Mouse (Mus musculus): ENCODE measurements at regions not wholly inside any gene's neighbourhood (a gene's known extent, or its start where the extent isn't known, plus 50 kb on each side); places are given as distances from the start of the nearest gene placed in this dataset.

DNA sequence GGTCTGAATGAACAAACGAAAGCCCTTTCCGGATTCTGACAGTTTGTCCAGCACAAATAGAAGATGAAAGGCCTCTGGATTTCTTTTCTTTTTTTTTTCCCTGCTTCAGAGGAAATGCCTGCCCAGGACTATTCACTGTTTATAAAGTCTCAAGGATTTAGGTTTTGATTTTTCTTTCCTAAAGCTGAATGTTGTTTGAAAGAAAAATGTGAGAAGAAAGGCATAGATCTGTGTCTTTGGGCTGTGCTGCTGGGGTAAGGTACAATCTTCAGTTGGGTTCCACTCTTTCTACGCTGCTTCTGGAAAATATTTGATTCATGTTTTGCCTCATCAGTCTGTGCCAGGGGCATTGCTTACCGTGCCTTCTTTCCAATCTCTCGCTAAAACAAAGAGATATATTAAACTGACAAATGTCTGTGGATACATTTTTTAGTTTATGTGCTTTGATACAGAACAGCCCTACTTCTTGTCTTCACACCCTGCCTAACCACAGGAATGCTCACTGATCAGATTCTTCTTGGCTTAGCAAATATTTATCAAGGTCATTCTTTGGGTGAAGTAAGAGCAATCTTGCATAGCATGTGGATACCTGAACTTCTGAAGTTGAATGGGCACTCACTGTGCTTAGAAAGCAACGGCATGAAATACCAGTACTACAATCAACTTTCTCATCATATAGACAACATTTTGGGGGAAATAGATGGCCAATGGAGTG is 172.5 kb downstream of the Fam198b start:
- Histone ChIP-seq H3K4me2 (ENCODE audit: low read depth, low read length) (no peak overlapping the region), H3K9ac (ENCODE audit: low read length) (no peak overlapping the region), H3K36me3 (ENCODE audit: control insufficient read depth, insufficient read depth) (no peaks in the 10 kb centered on the region), H3K9me3 (replicated peaks; ENCODE audit: control insufficient read depth, low read length) (no peaks in the 10 kb centered on the region), H3K27ac (ENCODE audit: low read length) (peak overlapping the region; percentile 33), H3K27me3 (ENCODE audit: control insufficient read depth, insufficient read depth, low read length) (no peaks in the 10 kb centered on the region), H3K4me1 (ENCODE audit: control insufficient read depth, insufficient read depth, low read length) (peaks cover 17% of the 10 kb centered on the region), H3K4me3 (ENCODE audit: low read length) (no peak overlapping the region)
- no peak for ATAC-seq (replicated peaks; ENCODE audit: extremely low read depth, insufficient read depth, low FRiP score)
- 55% methylated on average over 6 of the region's 6 CpGs for WGBS

DNA sequence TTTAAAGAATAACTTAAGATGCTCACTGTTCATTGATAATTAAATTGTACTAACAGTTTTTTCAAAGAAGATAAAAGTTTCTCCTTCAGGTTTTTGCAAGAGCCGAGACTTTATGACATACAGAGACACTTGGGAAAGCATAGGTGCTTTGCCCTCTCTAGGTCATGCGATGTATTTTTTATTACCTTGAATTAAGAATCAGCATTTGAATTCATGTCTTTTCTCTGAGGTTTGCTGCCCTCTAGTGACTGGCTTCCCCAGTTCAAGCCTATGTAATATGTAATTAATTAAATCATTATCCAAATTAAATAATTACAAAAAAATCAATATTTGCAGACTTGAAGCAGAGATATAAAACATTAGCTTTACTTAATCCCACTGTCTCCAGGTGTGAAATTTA is 174.4 kb downstream of the Fam198b start:
- Histone ChIP-seq H3K27ac (ENCODE audit: low read length) (no peak overlapping the region), H3K4me2 (ENCODE audit: low read depth, low read length) (no peak overlapping the region), H3K36me3 (ENCODE audit: control insufficient read depth, insufficient read depth) (no peaks in the 10 kb centered on the region), H3K4me1 (ENCODE audit: control insufficient read depth, insufficient read depth, low read length) (0 out of 2 replicates have a peak, but pooled peaks cover 3% of the 10 kb centered on the region), H3K9ac (ENCODE audit: low read length) (no peak overlapping the region), H3K4me3 (ENCODE audit: low read length) (no peak overlapping the region), H3K9me3 (replicated peaks; ENCODE audit: control insufficient read depth, low read length) (no peaks in the 10 kb centered on the region), H3K27me3 (ENCODE audit: control insufficient read depth, insufficient read depth, low read length) (no peaks in the 10 kb centered on the region)
- 20% methylated on average over 2 of the region's 2 CpGs for WGBS
- 0 out of 2 replicates have a peak, but pooled peaks have one; percentile 63 for ATAC-seq (replicated peaks; ENCODE audit: extremely low read depth, insufficient read depth, low FRiP score)

DNA sequence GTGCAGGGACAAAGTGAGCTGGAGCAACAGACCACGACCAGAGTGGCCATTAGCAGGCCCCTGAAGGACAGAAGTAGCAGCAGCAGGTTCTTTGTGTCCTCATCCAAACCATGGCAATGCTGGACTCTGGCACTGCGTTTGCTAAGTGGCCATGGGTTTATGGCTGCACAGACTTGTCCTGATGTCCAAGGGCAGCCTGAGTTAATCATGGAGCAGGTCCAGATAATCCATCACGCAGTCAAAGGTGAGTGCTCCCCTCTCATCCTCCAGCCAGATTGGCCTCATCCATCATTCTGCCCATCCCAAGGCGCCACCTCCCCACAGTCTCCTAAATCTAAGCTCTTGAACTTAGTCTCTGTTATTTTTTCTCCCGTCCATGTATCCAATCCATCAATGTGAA is 186.4 kb downstream of the Fam198b start:
- Histone ChIP-seq H3K27me3 (ENCODE audit: control insufficient read depth, insufficient read depth, low read length) (no peaks in the 10 kb centered on the region), H3K9me3 (replicated peaks; ENCODE audit: control insufficient read depth, low read length) (no peaks in the 10 kb centered on the region), H3K4me1 (ENCODE audit: control insufficient read depth, insufficient read depth, low read length) (no peaks in the 10 kb centered on the region), H3K4me2 (ENCODE audit: low read depth, low read length) (no peak overlapping the region), H3K4me3 (ENCODE audit: low read length) (no peak overlapping the region), H3K9ac (ENCODE audit: low read length) (no peak overlapping the region), H3K27ac (ENCODE audit: low read length) (no peak overlapping the region), H3K36me3 (ENCODE audit: control insufficient read depth, insufficient read depth) (no peaks in the 10 kb centered on the region)
- ATAC-seq (replicated peaks; ENCODE audit: extremely low read depth, insufficient read depth, low FRiP score): no peak
- 79% methylated on average over 5 of the region's 5 CpGs for WGBS

DNA sequence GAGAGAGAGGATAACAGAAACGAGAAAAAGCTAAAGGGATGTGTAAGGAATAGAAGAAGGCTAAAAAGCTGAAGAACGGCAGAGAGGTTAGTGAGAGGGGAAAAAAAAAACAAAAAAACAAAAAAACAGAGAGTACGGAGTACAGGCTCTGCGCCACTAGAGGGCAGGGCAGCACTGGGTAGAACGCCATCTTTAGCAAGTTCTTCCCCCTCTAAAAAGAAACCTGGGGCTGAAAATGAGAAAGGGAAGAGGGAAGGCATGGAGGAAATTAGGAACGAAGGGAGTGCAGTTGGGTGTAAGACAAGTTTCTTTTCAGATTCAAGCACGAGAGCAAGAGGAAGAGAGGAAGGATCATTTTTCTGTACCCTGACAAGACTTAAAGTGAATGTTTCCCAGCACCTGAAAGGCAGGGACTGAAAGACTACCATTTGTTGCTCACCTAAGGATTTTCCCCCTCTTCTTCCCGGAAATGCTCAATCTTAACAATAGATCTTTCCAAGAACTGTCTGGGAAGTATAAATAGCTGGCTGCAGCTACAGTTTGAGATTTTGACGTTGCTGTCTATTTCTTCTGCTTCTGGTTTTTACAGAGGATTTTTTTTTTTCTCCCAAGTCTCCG is 195.6 kb downstream of the Fam198b start:
- Histone ChIP-seq H3K9ac (ENCODE audit: low read length) (peak overlapping the region; percentile 24; the same call in 1 of the 2 replicates), H3K27ac (ENCODE audit: low read length) (no peak overlapping the region), H3K9me3 (replicated peaks; ENCODE audit: control insufficient read depth, low read length) (no peaks in the 10 kb centered on the region; the same call in 1 of the 2 replicates), H3K4me3 (ENCODE audit: low read length) (peak overlapping the region; percentile 34), H3K27me3 (ENCODE audit: control insufficient read depth, insufficient read depth, low read length) (no peaks in the 10 kb centered on the region), H3K36me3 (ENCODE audit: control insufficient read depth, insufficient read depth) (no peaks in the 10 kb centered on the region), H3K4me1 (ENCODE audit: control insufficient read depth, insufficient read depth, low read length) (no peaks in the 10 kb centered on the region), H3K4me2 (ENCODE audit: low read depth, low read length) (peak overlapping the region; percentile 57)
- 10% methylated on average over 10 of the region's 10 CpGs for WGBS
- ATAC-seq (replicated peaks; ENCODE audit: extremely low read depth, insufficient read depth, low FRiP score): no peak

DNA sequence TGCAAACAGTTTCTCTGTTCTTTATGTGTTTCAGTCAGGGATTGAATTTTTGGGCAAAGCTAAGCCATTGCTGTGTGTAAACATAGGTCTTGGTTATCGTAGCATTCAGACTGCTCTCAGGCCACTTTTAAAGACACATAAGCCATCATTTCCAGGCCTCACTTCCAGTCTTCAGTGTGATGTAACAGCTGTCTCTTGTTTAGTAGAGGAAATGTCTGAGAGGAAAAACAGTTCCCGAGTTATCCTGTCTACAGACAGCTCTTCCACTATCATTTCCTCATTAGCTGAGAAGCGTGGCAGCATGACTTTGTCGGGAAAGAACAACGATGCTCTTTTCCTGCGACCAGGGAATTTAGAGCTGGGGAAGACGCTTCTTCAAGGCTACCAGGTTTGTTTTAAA is 196.9 kb downstream of the Fam198b start:
- Histone ChIP-seq H3K9ac (ENCODE audit: low read length) (no peak overlapping the region), H3K9me3 (replicated peaks; ENCODE audit: control insufficient read depth, low read length) (no peaks in the 10 kb centered on the region; the same call in 1 of the 2 replicates), H3K27ac (ENCODE audit: low read length) (no peak overlapping the region), H3K4me3 (ENCODE audit: low read length) (no peak overlapping the region), H3K4me2 (ENCODE audit: low read depth, low read length) (no peak overlapping the region), H3K4me1 (ENCODE audit: control insufficient read depth, insufficient read depth, low read length) (no peaks in the 10 kb centered on the region), H3K36me3 (ENCODE audit: control insufficient read depth, insufficient read depth) (no peaks in the 10 kb centered on the region), H3K27me3 (ENCODE audit: control insufficient read depth, insufficient read depth, low read length) (no peaks in the 10 kb centered on the region)
- ATAC-seq (replicated peaks; ENCODE audit: extremely low read depth, insufficient read depth, low FRiP score): no peak
- 45% methylated on average over 7 of the region's 7 CpGs for WGBS

DNA sequence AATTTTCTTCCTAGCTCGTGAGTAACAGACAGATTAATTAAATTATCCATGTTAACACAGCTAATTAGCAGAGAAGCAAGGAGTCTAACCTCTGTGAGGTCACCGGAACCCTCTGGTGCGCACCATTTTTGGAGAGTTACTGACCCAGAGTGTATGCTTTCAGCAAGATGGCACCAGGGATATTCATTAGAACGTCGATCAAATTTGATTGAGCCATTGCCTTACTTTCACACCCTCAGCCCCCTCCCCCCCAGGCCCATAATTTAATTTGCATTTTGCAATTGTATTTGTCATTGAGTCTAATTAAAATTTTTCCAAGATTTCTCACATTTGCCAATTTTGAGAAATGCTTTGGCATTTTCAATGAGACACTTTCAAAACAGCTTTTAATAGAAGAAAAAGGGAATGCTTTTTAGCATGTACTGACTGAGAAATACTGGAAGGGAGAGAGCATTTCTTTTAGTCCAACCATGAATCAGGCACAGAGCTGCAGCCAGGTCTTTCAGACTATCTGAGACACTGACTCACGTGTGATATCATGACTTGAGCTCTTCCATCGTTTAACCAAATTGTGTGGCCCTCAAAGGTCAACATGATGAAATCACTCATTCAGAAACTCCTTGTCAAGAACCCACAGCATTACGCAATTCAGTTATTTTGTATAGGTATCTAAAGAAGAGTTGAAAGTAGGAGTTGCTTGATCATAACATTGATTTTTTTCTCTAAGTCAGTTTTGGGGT is 198.6 kb downstream of the Fam198b start:
- Histone ChIP-seq H3K27me3 (ENCODE audit: control insufficient read depth, insufficient read depth, low read length) (no peaks in the 10 kb centered on the region), H3K27ac (ENCODE audit: low read length) (no peak overlapping the region), H3K4me1 (ENCODE audit: control insufficient read depth, insufficient read depth, low read length) (no peaks in the 10 kb centered on the region), H3K36me3 (ENCODE audit: control insufficient read depth, insufficient read depth) (no peaks in the 10 kb centered on the region), H3K4me2 (ENCODE audit: low read depth, low read length) (no peak overlapping the region), H3K4me3 (ENCODE audit: low read length) (no peak overlapping the region), H3K9me3 (replicated peaks; ENCODE audit: control insufficient read depth, low read length) (no peaks in the 10 kb centered on the region; the same call in 1 of the 2 replicates), H3K9ac (ENCODE audit: low read length) (no peak overlapping the region)
- 71% methylated on average over 8 of the region's 8 CpGs for WGBS
- ATAC-seq (replicated peaks; ENCODE audit: extremely low read depth, insufficient read depth, low FRiP score): no peak

DNA sequence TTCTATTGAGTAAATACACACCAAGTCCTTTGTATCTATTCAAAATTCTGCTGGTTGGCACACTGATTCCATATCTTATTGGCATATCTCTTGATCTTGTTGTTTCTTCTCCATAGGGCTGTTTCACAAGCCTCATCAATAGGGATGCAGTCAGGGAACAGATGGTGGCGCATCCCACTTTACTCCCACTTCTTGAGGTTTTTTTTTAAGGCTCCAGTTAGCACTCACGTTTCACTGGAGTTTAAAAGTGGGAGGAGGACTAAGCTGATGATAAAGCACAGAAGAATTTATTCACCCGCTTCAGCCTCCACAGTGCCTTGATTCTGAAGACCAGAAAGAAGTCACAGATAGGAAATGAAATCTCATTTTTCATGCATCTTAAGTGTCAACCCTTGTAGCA is 199.8 kb downstream of the Fam198b start:
- 57% methylated on average over 3 of the region's 3 CpGs for WGBS
- Histone ChIP-seq H3K27me3 (ENCODE audit: control insufficient read depth, insufficient read depth, low read length) (no peaks in the 10 kb centered on the region), H3K4me3 (ENCODE audit: low read length) (no peak overlapping the region), H3K27ac (ENCODE audit: low read length) (no peak overlapping the region), H3K4me2 (ENCODE audit: low read depth, low read length) (no peak overlapping the region), H3K9me3 (replicated peaks; ENCODE audit: control insufficient read depth, low read length) (no peaks in the 10 kb centered on the region), H3K36me3 (ENCODE audit: control insufficient read depth, insufficient read depth) (no peaks in the 10 kb centered on the region), H3K9ac (ENCODE audit: low read length) (no peak overlapping the region), H3K4me1 (ENCODE audit: control insufficient read depth, insufficient read depth, low read length) (no peaks in the 10 kb centered on the region)
- no peak for ATAC-seq (replicated peaks; ENCODE audit: extremely low read depth, insufficient read depth, low FRiP score)

DNA sequence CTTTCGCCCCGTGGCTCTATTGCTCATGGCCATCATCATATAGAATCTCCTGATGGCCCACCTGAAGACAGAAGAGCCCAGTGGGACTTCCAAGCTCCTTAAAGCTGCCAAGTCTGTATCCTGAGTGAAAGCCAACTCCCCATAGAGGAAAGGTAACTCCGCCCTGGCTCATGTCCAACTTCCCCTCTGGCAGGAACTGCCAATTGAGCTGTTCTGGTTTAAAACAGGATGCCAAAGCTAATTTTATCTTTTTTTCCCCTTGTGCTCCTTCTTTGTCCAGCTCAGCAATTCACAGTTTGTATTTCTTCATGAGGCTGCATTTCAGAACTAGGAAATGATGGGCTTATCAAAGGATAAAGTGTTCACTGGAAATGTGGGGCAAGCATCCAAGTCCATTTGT is 215.3 kb downstream of the Fam198b start:
- no peak overlapping the region for H3K4me3 ChIP-seq (ENCODE audit: low read length)
- WGBS: 72% methylated on average over 3 of the region's 3 CpGs
- no peak overlapping the region for H3K9ac ChIP-seq (ENCODE audit: low read length)
- no peak overlapping the region for H3K4me2 ChIP-seq (ENCODE audit: low read depth, low read length)
- no peaks in the 10 kb centered on the region for H3K36me3 ChIP-seq (ENCODE audit: control insufficient read depth, insufficient read depth)
- no peak overlapping the region for H3K27ac ChIP-seq (ENCODE audit: low read length)
- H3K27me3 ChIP-seq (ENCODE audit: control insufficient read depth, insufficient read depth, low read length): no peaks in the 10 kb centered on the region
- H3K9me3 ChIP-seq (replicated peaks; ENCODE audit: control insufficient read depth, low read length): no peaks in the 10 kb centered on the region
- peak; percentile 37; the same call in 1 of the 2 replicates for ATAC-seq (replicated peaks; ENCODE audit: extremely low read depth, insufficient read depth, low FRiP score)
- H3K4me1 ChIP-seq (ENCODE audit: control insufficient read depth, insufficient read depth, low read length): no peaks in the 10 kb centered on the region; the same call in 1 of the 2 replicates

DNA sequence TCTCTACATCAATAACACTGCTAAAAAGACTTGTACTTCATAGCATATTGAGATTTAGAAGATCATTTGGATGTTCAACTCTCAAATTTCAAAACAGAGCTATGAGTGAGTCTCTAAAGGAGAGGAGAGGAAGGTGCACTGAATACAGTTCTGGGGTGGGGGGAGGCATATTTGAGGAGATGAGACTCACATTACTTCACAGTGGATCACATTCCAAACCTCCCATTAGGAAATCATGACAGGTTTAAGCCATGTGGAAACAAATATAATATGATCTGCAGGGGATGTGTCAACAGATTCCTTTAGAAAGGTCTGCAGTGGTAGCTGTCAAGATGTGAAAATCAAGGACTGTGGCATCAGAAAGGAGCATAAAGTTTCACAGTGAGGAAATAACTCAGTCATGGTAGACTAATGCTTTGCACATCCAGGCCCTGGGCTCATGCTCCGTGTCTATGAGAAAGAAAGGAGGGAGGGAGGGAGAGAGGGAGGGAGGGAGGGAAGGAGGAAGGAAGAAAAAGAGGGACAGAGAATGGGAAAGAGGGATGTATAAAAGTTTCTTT is 235.9 kb downstream of the Fam198b start:
- no peaks in the 10 kb centered on the region for H3K4me1 ChIP-seq (ENCODE audit: control insufficient read depth, insufficient read depth, low read length)
- no peak for ATAC-seq (replicated peaks; ENCODE audit: extremely low read depth, insufficient read depth, low FRiP score)
- no peak overlapping the region for H3K9ac ChIP-seq (ENCODE audit: low read length)
- no peaks in the 10 kb centered on the region for H3K36me3 ChIP-seq (ENCODE audit: control insufficient read depth, insufficient read depth)
- no peaks in the 10 kb centered on the region for H3K27me3 ChIP-seq (ENCODE audit: control insufficient read depth, insufficient read depth, low read length)
- no peak overlapping the region for H3K4me3 ChIP-seq (ENCODE audit: low read length)
- WGBS: 56% methylated on average over 1 of the region's 1 CpGs
- H3K4me2 ChIP-seq (ENCODE audit: low read depth, low read length): no peak overlapping the region
- H3K27ac ChIP-seq (ENCODE audit: low read length): no peak overlapping the region
- H3K9me3 ChIP-seq (replicated peaks; ENCODE audit: control insufficient read depth, low read length): no peaks in the 10 kb centered on the region
